Mouse (Mus musculus): ENCODE data around the gene Dlgap1. TPM values are rescaled to one million over a fixed set of nuclear protein-coding genes. Genes with fewer than 3 reads are reported as not detected.

Dlgap1 gene
- polyA plus RNA-seq, 1 experiment from 2014 or later = 0.33 TPM

GRCm38 (mm10) chr17:70794291-70794690 lies 825.4 kb downstream of the Dlgap1 start:
- POLR2A ChIA-PET = interaction anchor here (0.6 to 1.3 kb wide), 3 partner anchors 33 to 58 kb away, joined by 3 read pairs; no protein-coding TSS in a partner anchor
- peak; percentile 92 for DNase-seq (ENCODE audit: low read depth, low spot score)

GRCm38 (mm10) chr17:70794722-70795121 lies 825.8 kb downstream of the Dlgap1 start:
- POLR2A ChIA-PET = interaction anchor here (1.2 to 1.3 kb wide), 2 partner anchors 56 to 57 kb away, joined by 3 read pairs; no protein-coding TSS in a partner anchor
- in situ Hi-C loops (cut with MboI; ENCODE audit: low pct_unique_long_range_greater_than_20kb) = loop anchor here (5.0 kb wide), 1 partner anchor 43 kb away; no protein-coding TSS in a partner anchor
- DNase-seq (ENCODE audit: low read depth, low spot score) (no peak), ATAC-seq (no peak)
- no peak for TF ChIP-seq CTCF (IDR thresholded peaks at IDR 0.05)
- no peaks in the 10 kb centered on the region for H3K27me3 ChIP-seq
- CTCF ChIA-PET = interaction anchor here (1.0 to 2.4 kb wide), 6 partner anchors 8 to 57 kb away, joined by 3 to 5 read pairs (median 3); no protein-coding TSS in a partner anchor

More at GRCm38 (mm10) chr17:70794291-70794690, 825.4 kb downstream of the Dlgap1 start:
- peak; percentile 88 for ATAC-seq
- no peak for TF ChIP-seq CTCF (IDR thresholded peaks at IDR 0.05)
- CTCF ChIA-PET = interaction anchor here (1.0 to 2.4 kb wide), 7 partner anchors 11 to 87 kb away, joined by 3 to 5 read pairs (median 3); no protein-coding TSS in a partner anchor
- H3K27me3 ChIP-seq = no peaks in the 10 kb centered on the region
- in situ Hi-C loops (cut with MboI; ENCODE audit: low pct_unique_long_range_greater_than_20kb) = no loop called here

- no peak for TF ChIP-seq CTCF (IDR thresholded peaks at IDR 0.05)
- H3K27me3 ChIP-seq = no peaks in the 10 kb centered on the region
- CTCF ChIA-PET = interaction anchor here (1.0 to 2.4 kb wide), 5 partner anchors 9 to 58 kb away, joined by 3 to 5 read pairs (median 3); no protein-coding TSS in a partner anchor
- in situ Hi-C loops (cut with MboI; ENCODE audit: low pct_unique_long_range_greater_than_20kb) = loop anchor here (5.0 kb wide), 1 partner anchor 42 kb away; no protein-coding TSS in a partner anchor
- ATAC-seq (no peak), DNase-seq (ENCODE audit: low read depth, low spot score) (no peak)
- POLR2A ChIA-PET = interaction anchor here (0.6 to 1.3 kb wide), 2 partner anchors 54 to 57 kb away, joined by 3 read pairs; no protein-coding TSS in a partner anchor
Observed at GRCm38 (mm10) chr17:70795196-70795595, 826.3 kb downstream of the Dlgap1 start.

- DNase-seq (ENCODE audit: low read depth, low spot score) (no peak), ATAC-seq (no peak)
- TF ChIP-seq CTCF (IDR thresholded peaks at IDR 0.05) = peak; percentile 12
- in situ Hi-C loops (cut with MboI; ENCODE audit: low pct_unique_long_range_greater_than_20kb) = loop anchor here (5.0 kb wide), 1 partner anchor 40 kb away; no protein-coding TSS in a partner anchor
- no peaks in the 10 kb centered on the region for H3K27me3 ChIP-seq
- ChIA-PET CTCF (interaction anchor here (1.1 to 2.1 kb wide), 4 partner anchors 50 to 172 kb away, joined by 4 to 5 read pairs (median 4); no protein-coding TSS in a partner anchor), POLR2A (interaction anchor here (1.4 to 1.7 kb wide), 2 partner anchors 43 to 202 kb away, joined by 4 read pairs; no protein-coding TSS in a partner anchor)
Observed at GRCm38 (mm10) chr17:70796940-70797772, 828.3 kb downstream of the Dlgap1 start.

- no peak for TF ChIP-seq CTCF (IDR thresholded peaks at IDR 0.05)
- in situ Hi-C loops (cut with MboI; ENCODE audit: low pct_unique_long_range_greater_than_20kb) = loop anchor here (5.0 kb wide), 1 partner anchor 40 kb away; no protein-coding TSS in a partner anchor
- no peaks in the 10 kb centered on the region for H3K27me3 ChIP-seq
- ChIA-PET POLR2A (interaction anchor here (1.1 to 1.7 kb wide), 3 partner anchors 49 to 202 kb away, joined by 3 to 4 read pairs (median 3); no protein-coding TSS in a partner anchor), CTCF (interaction anchor here (1.0 to 2.1 kb wide), 6 partner anchors 49 to 171 kb away, joined by 4 to 5 read pairs (median 4); no protein-coding TSS in a partner anchor)
- DNase-seq (ENCODE audit: low read depth, low spot score) (no peak), ATAC-seq (no peak)
Observed at GRCm38 (mm10) chr17:70797773-70798045, 828.8 kb downstream of the Dlgap1 start.

GRCm38 (mm10) chr17:70799266-70799665 lies 830.4 kb downstream of the Dlgap1 start:
- ChIA-PET POLR2A (interaction anchor here (0.7 to 1.8 kb wide), 2 partner anchors 50 to 52 kb away, joined by 3 to 5 read pairs; no protein-coding TSS in a partner anchor), CTCF (interaction anchor here (1.3 to 2.1 kb wide), 5 partner anchors 10 to 61 kb away, joined by 3 to 5 read pairs (median 5); no protein-coding TSS in a partner anchor)
- in situ Hi-C loops (cut with MboI; ENCODE audit: low pct_unique_long_range_greater_than_20kb) = loop anchor here (5.0 kb wide), 1 partner anchor 38 kb away; no protein-coding TSS in a partner anchor
- DNase-seq (ENCODE audit: low read depth, low spot score) (no peak), ATAC-seq (no peak)
- no peaks in the 10 kb centered on the region for H3K27me3 ChIP-seq
- no peak for TF ChIP-seq CTCF (IDR thresholded peaks at IDR 0.05)

- no peak for TF ChIP-seq CTCF (IDR thresholded peaks at IDR 0.05)
- ATAC-seq (no peak), DNase-seq (ENCODE audit: low read depth, low spot score) (no peak)
- in situ Hi-C loops (cut with MboI; ENCODE audit: low pct_unique_long_range_greater_than_20kb) = no loop called here
- ChIA-PET CTCF (interaction anchor here (1.4 kb wide), 1 partner anchor 13 kb away, joined by 5 read pairs; no protein-coding TSS in a partner anchor), POLR2A (interaction anchor here (0.9 kb wide), 1 partner anchor 39 kb away, joined by 6 read pairs; no protein-coding TSS in a partner anchor)
- H3K27me3 ChIP-seq = no peaks in the 10 kb centered on the region
Observed at GRCm38 (mm10) chr17:70802022-70802421, 833.1 kb downstream of the Dlgap1 start.

GRCm38 (mm10) chr17:70805866-70806265 lies 837.0 kb downstream of the Dlgap1 start:
- no peak for TF ChIP-seq CTCF (IDR thresholded peaks at IDR 0.05)
- DNase-seq (ENCODE audit: low read depth, low spot score) (no peak), ATAC-seq (no peak)
- POLR2A ChIA-PET = no interaction called here
- in situ Hi-C loops (cut with MboI; ENCODE audit: low pct_unique_long_range_greater_than_20kb) = no loop called here
- no peaks in the 10 kb centered on the region for H3K27me3 ChIP-seq
- CTCF ChIA-PET = no interaction called here

GRCm38 (mm10) chr17:70806600-70806999 lies 837.7 kb downstream of the Dlgap1 start:
- ATAC-seq (no peak), DNase-seq (ENCODE audit: low read depth, low spot score) (no peak)
- TF ChIP-seq CTCF (IDR thresholded peaks at IDR 0.05) = no peak
- H3K27me3 ChIP-seq = no peaks in the 10 kb centered on the region
- ChIA-PET POLR2A (no interaction called here), CTCF (no interaction called here)
- in situ Hi-C loops (cut with MboI; ENCODE audit: low pct_unique_long_range_greater_than_20kb) = no loop called here

GRCm38 (mm10) chr17:70807885-70808284 lies 839.0 kb downstream of the Dlgap1 start:
- TF ChIP-seq CTCF (IDR thresholded peaks at IDR 0.05) = no peak
- H3K27me3 ChIP-seq = no peaks in the 10 kb centered on the region
- ChIA-PET CTCF (no interaction called here), POLR2A (no interaction called here)
- in situ Hi-C loops (cut with MboI; ENCODE audit: low pct_unique_long_range_greater_than_20kb) = no loop called here
- no peak for DNase-seq (ENCODE audit: low read depth, low spot score)
- ATAC-seq = no peak
